Mouse (Mus musculus) cerebellum, adult 2 months (tissue): ENCODE measurements around the gene Lyve1.

ENCODE experiments used
- CTCF ChIP-seq: fragments of 200-500 bp; IDR thresholded peaks from 2 replicates; pipeline ENCODE4 v1.5.1; 2011; ENCODE audit warnings: low read depth, mild to moderate bottlenecking, control low read depth, low read length, moderate library complexity, borderline replicate concordance; ENCODE audit not compliant: insufficient read depth
- POLR2A ChIP-seq: fragments of 200-500 bp; IDR thresholded peaks from 2 replicates; pipeline ENCODE4 v1.6.1; 2011; ENCODE audit warnings: low read length, control low read depth, borderline replicate concordance; ENCODE audit not compliant: insufficient read depth

DNA sequence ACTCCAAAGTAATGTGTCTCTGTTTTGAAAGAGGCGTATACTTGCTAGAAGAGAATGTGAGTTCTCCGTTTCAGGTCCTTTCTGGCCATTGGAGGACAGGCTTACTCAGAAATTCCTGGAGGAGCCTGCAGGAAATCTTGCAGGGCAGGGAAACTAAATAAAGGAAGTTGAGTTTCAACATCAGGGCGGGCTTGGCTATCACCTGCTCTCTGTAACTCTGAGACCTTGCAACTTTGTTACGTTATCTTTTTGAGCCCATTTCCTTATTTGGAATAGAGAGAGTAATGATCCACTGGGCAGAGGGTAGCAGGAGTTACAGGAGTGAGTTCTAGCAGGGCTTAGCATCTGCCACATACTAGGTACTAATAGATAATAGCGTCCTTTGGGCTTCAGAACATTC, 2.9 kb downstream of the Lyve1 start:
- TF ChIP-seq CTCF: no peak
- TF ChIP-seq POLR2A: no peak
